Mouse (Mus musculus): Measurements from ENCODE around the gene Ren1. TPM values are rescaled to one million over a fixed set of nuclear protein-coding genes. Genes with fewer than 3 reads are reported as not detected.
"Not testable (repeated sequence)": the region's sequence is repeated elsewhere in the genome, so short reads cannot be mapped to it uniquely, and the experiment has no call there.

Gene Ren1
- total RNA-seq, 1 experiment from 2014 or later = not detected

DNA sequence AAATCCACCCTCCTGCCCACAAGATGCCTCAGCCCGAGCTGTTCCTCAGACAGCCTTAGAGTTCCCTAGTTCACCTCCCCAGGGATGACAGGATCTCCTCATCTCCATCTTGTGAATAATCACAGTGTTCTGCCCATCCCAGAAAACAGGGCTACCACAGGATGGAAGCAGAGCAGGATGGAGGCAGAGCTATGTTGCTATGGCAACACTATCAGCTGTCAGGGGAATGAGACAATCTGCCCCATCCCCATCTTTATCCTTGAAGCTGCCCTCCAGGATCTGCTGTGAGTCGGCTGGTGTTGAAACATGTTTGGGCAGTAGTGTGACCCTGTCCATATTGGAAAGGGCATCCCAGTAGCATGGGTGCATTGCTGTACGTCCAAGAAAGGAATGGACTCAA is 19.2 kb upstream of the Ren1 start:
- no peak for ATAC-seq (replicated peaks in 1 of 2; ENCODE audit: insufficient read depth in 1 of 2, low FRiP score in 2 of 2, low TSS enrichment in 1 of 2, low read depth in 1 of 2, poor library complexity in 2 of 2, severe bottlenecking in 2 of 2)

DNA sequence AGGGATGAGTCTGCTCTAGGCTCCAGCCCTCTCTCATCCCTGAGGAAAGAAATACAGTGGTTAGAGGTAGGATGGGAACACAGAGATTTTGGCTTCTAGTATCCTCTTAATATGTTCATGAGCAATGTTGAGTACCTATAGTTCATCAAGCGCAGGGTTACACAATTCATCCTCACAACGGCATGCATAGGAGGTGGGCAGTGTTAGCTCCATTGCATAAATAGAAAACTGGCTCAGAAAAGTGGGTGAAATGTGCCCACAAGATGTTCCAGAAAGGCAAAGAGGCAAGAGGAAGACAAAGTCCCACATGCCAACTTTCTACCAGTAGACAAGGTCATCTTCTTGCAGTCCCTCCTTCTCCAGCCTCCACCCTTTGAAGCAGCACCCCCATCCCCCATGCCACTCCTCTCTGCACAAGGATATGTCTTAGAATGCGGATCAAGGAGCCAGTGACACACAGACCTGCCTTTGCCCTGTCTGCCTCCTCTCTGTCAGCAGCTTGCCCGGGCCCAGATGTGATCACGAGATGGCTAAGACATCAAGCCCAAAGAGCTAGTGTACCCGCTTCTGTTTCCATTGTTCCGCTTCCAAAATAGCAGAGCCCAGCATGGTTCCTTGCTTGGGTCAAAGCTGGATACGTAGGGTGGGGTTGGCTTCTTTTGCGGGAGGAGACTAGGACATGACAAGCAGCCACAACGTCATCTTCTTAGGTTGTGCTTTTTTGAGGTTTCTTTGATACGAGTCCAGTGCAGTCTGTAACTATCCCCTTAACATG is 17.5 kb upstream of the Ren1 start:
- no peak for ATAC-seq (replicated peaks in 1 of 2; ENCODE audit: insufficient read depth in 1 of 2, low FRiP score in 2 of 2, low TSS enrichment in 1 of 2, low read depth in 1 of 2, poor library complexity in 2 of 2, severe bottlenecking in 2 of 2)

DNA sequence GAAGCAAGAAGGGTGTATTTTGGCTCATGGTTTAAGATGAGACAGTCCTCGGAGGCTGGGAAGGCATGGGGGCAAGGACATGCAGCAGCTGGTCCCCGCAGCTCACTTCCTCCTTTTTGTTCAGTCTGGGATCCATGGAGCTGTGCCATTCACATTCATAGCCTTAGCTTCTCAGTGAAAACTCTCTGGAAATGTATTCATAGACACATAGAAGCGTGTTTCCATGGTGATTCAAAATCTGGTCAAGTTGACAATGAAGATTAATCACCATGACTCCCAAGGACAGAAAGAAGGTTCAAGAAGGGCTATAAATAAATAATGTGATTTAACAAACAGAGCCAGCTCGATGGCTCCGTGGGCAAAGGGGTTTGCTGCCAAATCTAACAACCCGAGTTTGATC is 16.4 kb upstream of the Ren1 start:
- no peak for ATAC-seq (replicated peaks in 1 of 2; ENCODE audit: insufficient read depth in 1 of 2, low FRiP score in 2 of 2, low TSS enrichment in 1 of 2, low read depth in 1 of 2, poor library complexity in 2 of 2, severe bottlenecking in 2 of 2)

DNA sequence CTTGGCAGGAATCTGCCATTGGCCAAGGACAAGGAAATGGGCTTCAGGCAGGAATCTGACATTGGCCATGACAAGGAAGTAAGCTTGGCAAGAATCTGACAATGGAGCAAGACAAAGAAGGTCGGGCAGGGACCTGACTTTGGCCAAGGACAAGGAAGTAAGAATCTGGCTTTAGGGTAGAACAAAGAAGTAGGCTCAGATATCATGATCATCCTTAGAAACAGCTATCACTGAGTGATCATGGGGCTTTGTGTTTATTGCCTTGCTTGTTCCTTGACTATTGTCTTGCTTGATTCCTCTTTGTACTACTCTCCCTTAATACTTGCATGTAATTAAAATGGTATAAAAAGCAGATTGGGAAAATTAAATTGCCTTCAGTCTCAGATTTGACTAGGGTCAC is 9.9 kb upstream of the Ren1 start:
- ATAC-seq (replicated peaks in 1 of 2; ENCODE audit: insufficient read depth in 1 of 2, low FRiP score in 2 of 2, low TSS enrichment in 1 of 2, low read depth in 1 of 2, poor library complexity in 2 of 2, severe bottlenecking in 2 of 2) = not testable (repeated sequence)

DNA sequence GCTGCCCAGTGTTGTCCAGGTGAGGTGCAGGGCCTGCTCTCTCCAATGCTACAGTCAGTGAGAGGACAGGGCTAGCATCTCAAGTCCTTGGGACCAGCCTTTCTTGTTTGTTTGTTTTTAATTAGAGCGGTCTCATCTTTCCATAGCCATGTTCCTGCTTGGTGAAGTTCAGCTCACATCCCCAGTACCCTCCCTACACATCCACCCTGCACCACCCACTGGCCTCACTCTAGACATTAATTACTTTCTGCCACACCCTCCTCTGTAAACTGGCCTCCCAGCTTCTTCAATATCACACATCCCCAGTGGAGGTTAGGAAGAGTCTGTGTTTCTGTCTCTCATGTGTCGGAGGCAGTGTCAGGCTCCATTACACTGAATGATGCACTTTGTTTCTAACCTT is 6.0 kb upstream of the Ren1 start:
- no peak for ATAC-seq (replicated peaks in 1 of 2; ENCODE audit: insufficient read depth in 1 of 2, low FRiP score in 2 of 2, low TSS enrichment in 1 of 2, low read depth in 1 of 2, poor library complexity in 2 of 2, severe bottlenecking in 2 of 2)

DNA sequence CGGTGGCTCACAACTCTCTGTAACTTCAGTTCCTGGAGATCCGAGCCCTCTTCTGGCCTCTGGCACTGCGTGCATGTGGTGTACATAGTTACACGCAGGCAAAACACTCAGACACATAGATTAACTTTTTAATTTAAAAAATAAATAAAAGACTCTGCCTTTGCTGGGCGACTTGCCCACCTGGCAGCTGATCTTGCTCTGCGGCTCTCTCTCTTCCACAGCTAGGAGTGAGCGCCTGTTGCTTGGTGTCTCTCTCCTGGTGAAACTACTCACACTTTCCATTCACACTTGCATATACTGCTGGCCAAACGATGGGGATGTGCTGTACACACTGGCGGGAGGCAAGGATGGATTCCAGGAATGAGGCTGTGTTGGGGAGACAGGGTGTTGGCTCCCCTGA is 3.8 kb upstream of the Ren1 start:
- ATAC-seq (replicated peaks in 1 of 2; ENCODE audit: insufficient read depth in 1 of 2, low FRiP score in 2 of 2, low TSS enrichment in 1 of 2, low read depth in 1 of 2, poor library complexity in 2 of 2, severe bottlenecking in 2 of 2) = no peak

DNA sequence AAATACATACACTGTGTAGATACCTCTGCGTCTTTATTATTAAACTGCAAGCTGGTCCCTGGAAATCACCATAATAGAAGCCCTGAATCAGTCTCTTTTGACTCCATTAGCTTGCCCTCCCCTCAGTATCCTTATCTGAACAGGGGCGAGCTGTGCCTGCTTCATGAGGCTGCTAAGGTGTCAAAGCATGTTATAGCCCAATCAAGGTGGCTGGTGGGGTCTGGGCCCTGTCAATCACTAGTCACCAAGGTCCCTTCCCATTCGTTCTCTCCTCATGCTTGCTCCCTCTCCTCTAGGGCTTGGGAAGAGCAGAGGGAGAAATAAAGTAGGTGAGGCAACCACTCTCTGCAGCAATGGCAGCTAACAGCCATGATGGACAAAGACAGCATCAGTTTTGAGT is 3.1 kb upstream of the Ren1 start:
- ATAC-seq (replicated peaks in 1 of 2; ENCODE audit: insufficient read depth in 1 of 2, low FRiP score in 2 of 2, low TSS enrichment in 1 of 2, low read depth in 1 of 2, poor library complexity in 2 of 2, severe bottlenecking in 2 of 2) = no peak

DNA sequence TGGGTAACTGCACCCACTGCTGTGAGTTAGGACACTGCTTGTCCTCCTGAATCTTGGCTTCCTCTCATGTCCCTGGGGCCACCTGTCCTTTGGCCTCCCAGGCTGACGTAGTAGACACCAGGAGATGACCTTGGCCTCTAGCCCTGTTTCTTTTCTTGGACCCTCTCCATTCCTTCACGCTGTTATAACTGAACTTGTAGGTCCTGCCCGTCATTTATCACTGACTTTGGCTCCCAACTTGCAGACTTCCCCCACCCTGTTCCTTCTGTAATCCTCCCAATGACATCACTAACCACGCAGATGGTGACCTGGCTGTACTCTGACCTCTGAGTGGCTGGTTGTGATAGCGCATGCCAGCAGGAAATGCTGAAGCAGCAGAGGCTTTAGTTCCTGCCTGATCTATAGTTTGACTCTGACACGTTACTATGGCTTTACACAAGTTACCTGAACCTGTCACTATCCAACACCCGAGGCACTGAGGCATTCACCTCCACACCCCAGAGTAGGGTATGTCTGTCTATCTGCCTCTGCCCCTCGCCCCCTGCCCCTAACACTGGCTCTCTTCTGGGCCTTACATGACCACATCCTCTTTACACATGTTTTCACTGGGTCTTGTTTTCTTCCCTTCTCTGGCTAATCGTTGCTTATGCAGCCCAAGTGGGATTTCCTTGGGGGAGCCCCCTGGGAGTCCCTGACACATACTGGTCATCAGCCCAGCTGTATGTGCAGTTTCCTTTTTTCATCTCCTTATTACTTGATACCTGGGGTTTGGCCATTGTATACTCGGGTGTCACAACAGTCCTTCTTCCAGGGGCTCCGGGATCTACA is 2.4 kb upstream of the Ren1 start:
- peak; percentile 72 to 77 for ATAC-seq (replicated peaks in 1 of 2; ENCODE audit: insufficient read depth in 1 of 2, low FRiP score in 2 of 2, low TSS enrichment in 1 of 2, low read depth in 1 of 2, poor library complexity in 2 of 2, severe bottlenecking in 2 of 2)

DNA sequence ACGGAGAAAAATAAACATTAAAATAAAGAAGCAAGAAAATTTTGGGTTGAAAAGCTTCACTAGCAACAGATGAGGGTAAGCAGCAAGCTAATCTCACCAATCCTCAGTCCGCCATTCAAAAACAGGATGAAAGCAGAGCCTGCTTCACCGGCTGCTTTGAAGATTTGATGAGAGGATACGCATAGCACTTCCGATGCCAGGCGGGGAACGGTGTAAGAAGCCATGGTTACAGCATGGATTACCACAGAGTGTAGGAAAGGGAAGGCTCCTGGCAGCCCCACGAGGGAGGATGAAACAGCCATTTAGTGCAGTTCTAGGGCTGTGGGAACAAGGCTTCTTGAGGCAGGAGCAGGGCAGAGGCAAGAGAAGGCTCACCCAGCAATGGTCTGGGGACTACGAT is 1.5 kb downstream of the Ren1 start:
- ATAC-seq (replicated peaks in 1 of 2; ENCODE audit: insufficient read depth in 1 of 2, low FRiP score in 2 of 2, low TSS enrichment in 1 of 2, low read depth in 1 of 2, poor library complexity in 2 of 2, severe bottlenecking in 2 of 2) = no peak

DNA sequence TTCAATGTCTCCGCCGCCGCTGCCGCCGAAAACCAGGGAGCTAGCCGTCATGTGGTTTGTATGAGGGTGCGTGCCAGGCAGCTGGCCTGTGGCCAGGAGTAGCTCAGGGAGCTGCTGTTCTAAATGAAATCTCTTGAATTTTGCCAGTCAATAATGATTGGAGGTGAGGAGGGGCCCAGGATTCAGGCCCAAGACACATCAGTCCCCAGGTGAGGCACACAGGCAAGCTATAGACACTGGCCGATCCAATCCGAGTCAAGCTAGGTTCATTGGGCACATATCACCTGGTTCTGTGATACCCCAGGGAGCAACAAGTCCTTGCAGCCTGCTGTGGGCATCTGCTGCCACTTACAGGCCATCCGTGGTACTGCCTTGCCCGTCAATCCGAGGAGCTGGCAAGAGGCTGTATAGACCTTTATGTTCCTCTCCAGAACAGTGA is 3.1 kb downstream of the Ren1 start:
- ATAC-seq (replicated peaks in 1 of 2; ENCODE audit: insufficient read depth in 1 of 2, low FRiP score in 2 of 2, low TSS enrichment in 1 of 2, low read depth in 1 of 2, poor library complexity in 2 of 2, severe bottlenecking in 2 of 2) = peak; percentile 65 to 66; a peak in 3 of 4 replicates

DNA sequence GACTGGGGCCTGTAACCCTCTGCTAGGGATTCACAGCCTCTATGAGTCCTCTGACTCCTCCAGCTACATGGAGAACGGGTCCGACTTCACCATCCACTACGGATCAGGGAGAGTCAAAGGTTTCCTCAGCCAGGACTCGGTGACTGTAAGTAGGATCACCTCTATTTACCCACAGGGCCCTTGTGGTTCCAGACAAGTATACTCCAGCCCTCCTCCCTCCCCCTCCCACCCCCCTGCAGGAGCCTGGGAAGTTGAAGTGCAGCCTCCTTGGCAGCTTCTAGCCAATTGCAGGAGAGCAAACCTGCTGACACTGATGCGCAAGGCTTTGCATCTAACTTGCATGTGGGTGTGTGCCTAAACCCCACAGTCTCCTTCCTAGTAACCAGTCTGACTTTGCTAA is 5.2 kb downstream of the Ren1 start:
- ATAC-seq (replicated peaks in 1 of 2; ENCODE audit: insufficient read depth in 1 of 2, low FRiP score in 2 of 2, low TSS enrichment in 1 of 2, low read depth in 1 of 2, poor library complexity in 2 of 2, severe bottlenecking in 2 of 2) = no peak

DNA sequence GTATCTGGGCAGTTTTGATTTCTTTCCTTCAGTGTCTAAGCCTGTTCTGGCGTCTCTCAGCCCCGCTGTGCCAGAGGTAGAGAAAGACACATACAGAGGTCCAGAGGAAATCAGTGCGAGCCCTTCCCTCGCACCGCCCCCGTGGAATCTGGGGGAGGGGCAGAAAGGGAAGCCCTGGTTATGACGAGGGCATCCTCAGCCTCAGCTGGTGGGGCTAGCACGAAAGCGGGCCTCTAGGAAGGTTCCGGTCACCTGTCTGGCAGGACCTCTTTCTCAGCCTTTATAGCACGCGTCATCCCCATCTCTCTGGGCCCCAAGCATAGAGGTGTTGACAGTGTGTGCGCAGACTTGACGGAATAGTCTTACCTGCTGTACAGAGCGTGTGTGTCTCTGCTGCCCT is 5.6 kb downstream of the Ren1 start:
- no peak for ATAC-seq (replicated peaks in 1 of 2; ENCODE audit: insufficient read depth in 1 of 2, low FRiP score in 2 of 2, low TSS enrichment in 1 of 2, low read depth in 1 of 2, poor library complexity in 2 of 2, severe bottlenecking in 2 of 2)

DNA sequence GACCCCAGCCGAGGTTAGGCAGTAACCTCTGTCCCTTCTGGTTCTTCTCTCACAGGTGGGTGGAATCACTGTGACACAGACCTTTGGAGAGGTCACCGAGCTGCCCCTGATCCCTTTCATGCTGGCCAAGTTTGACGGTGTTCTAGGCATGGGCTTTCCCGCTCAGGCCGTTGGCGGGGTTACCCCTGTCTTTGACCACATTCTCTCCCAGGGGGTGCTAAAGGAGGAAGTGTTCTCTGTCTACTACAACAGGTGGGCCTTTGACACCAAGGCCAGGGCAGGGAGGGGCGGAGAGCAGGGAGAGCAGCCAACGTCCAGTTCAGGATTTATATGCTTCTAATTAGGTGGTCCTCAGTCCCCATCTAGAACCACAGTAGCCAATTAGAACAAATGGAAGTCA is 6.0 kb downstream of the Ren1 start:
- ATAC-seq (replicated peaks in 1 of 2; ENCODE audit: insufficient read depth in 1 of 2, low FRiP score in 2 of 2, low TSS enrichment in 1 of 2, low read depth in 1 of 2, poor library complexity in 2 of 2, severe bottlenecking in 2 of 2) = no peak

DNA sequence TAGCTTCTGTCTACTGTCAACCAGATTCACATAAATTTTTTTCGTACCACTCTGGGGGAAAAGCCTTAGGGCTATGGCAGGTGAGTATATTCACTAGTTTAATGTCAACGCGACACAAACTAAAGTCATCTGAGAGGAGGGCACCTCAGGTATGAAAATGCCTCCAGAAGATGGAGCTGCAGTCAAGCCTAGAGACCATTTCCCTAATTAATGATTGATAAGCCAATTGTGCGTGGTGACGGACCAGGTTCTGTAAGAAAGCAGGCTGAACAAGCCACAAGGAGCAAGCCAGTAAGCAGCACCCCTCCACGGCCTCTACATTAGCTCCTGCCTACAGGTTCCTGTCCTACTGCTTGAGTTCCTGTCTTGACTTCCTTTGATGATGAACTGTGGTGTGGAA is 10.7 kb downstream of the Ren1 start:
- no peak for ATAC-seq (replicated peaks in 1 of 2; ENCODE audit: insufficient read depth in 1 of 2, low FRiP score in 2 of 2, low TSS enrichment in 1 of 2, low read depth in 1 of 2, poor library complexity in 2 of 2, severe bottlenecking in 2 of 2)

DNA sequence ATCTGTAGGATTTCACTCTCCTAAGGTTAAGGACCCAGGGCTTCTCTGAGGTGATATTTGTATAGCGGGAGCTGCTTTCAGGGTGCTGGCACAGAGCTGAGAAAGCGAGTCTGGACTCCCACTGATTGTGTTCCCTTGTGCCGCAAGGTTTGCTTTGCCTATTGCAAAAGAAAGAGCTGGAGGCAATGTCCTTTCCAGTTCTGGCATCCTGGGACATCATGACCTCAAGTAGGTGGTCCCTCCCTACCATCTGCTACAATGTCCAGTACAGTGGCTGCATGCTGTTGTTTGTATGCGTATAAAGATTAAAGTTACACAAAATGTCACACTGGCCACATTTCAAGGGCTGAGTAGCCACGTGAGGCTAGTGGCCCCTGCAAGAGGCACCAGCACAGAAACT is 11.8 kb downstream of the Ren1 start:
- no peak for ATAC-seq (replicated peaks in 1 of 2; ENCODE audit: insufficient read depth in 1 of 2, low FRiP score in 2 of 2, low TSS enrichment in 1 of 2, low read depth in 1 of 2, poor library complexity in 2 of 2, severe bottlenecking in 2 of 2)

DNA sequence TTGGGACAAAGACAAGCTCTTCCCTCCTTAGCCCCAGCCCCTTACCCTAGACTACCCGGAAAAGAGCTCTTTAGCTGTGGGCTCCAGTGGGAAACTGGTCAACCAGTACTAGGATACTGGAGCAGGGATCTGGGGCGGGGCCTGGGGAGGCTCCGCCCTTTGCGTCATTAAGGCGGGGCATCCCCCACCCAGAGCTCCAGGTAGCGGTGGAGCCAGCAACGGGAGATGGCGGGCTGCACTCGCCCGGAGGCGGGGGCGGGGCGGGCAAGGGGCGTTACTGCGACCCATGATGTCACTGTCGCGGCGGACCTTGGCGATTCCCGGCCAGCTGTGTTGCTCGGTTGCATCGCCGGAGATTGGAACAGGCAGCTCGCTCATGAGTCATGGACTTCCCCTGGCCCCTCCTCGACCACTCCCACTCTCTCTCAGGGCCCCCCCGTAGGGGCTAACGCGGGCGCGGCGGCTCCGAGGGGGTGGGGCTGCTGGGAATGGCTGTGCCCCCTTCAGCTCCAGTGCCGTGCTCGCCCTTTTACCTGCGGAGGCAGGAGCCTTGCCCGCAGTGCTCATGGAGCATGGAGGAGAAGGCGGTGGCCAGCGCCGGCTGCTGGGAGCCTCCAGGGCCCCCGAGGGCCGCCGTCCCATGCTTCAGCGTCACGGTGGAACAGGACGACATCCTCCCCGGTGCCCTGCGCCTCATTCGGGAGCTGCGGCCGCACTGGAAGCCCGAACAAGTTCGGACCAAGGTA is 13.1 kb downstream of the Ren1 start, which contains the start of gene Etnk2:
Gene Etnk2 (plus strand): TSS at position 297 of the 746 bp plus-strand sequence.
- peak in 1 of 2 experiments; percentile 30; a peak in 3 of 4 replicates for ATAC-seq (replicated peaks in 1 of 2; ENCODE audit: insufficient read depth in 1 of 2, low FRiP score in 2 of 2, low TSS enrichment in 1 of 2, low read depth in 1 of 2, poor library complexity in 2 of 2, severe bottlenecking in 2 of 2)

DNA sequence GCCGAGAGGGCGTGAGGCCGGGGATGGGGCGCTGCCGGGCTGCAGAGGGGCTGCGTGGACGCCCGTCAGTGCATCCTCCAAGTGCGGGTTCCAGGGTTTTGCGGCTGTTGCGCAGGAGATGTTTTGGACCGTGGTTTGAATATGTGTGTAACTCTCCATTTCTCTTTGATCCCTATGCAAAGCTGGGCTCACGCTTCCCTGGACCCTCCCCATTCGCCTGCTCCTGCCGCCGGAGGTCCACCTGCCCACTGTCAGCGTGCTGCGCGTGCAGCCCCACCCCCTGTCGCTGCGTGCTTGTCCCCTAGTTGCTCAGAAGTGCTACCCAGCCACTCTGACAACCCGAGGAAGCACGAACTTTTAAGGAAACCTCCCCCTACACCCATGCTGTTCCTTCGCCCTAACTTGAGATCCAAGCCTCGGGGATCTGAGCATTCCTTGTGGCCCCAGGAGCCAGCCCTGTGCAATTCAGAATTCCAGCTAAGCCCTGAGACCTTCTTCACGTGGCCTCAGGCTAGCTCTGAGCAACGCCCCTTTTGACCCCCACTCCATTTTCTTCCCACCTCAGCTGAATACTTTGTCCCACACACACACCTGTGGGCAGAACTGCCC is 13.8 kb downstream of the Ren1 start:
- no peak for ATAC-seq (replicated peaks in 1 of 2; ENCODE audit: insufficient read depth in 1 of 2, low FRiP score in 2 of 2, low TSS enrichment in 1 of 2, low read depth in 1 of 2, poor library complexity in 2 of 2, severe bottlenecking in 2 of 2)
